Mouse (Mus musculus) limb, embryonic 14.5 days (tissue): ENCODE measurements at regions not wholly inside any gene's neighbourhood (a gene's known extent, or its start where the extent isn't known, plus 50 kb on each side); places are given as distances from the start of the nearest gene placed in this dataset.

ENCODE experiments used
- ATAC-seq: fragments of 200-750 bp; cut with Nextera tagmentation; 2 replicates; pipeline ENCODE4 v1.8.0; 2017; ENCODE audit warnings: low read depth, moderate number of reproducible peaks, moderate TSS enrichment; ENCODE audit not compliant: low FRiP score
- DNase-seq: peaks from one replicate; pipeline ENCODE4 v3.0.0-alpha.2; 2015; ENCODE audit warnings: low spot score
- H3K27ac ChIP-seq: fragments of 300-500 bp; sonication (generic); replicated peaks from 2 replicates; pipeline ENCODE4 v1.5.1; 2014; ENCODE audit warnings: low read depth, mild to moderate bottlenecking, low read length, moderate library complexity, mixed read lengths
- H3K27me3 ChIP-seq: fragments of 300-500 bp; sonication (generic); 2 replicates; pipeline ENCODE4 v1.6.1; 2014; ENCODE audit warnings: low read length, mixed read lengths; ENCODE audit not compliant: control insufficient read depth, insufficient read depth
- H3K36me3 ChIP-seq: fragments of 300-500 bp; sonication (generic); 2 replicates; pipeline ENCODE4 v1.6.1; 2014; ENCODE audit warnings: mild to moderate bottlenecking, low read length, moderate library complexity, mixed read lengths; ENCODE audit not compliant: control insufficient read depth, insufficient read depth
- H3K4me1 ChIP-seq: fragments of 300-500 bp; sonication (generic); 2 replicates; pipeline ENCODE4 v1.6.1; 2014; ENCODE audit warnings: antibody characterized with exemption, low read length, mixed read lengths; ENCODE audit not compliant: control insufficient read depth, insufficient read depth
- H3K4me2 ChIP-seq: fragments of 300-500 bp; sonication (generic); replicated peaks from 2 replicates; pipeline ENCODE4 v1.6.1; 2014; ENCODE audit warnings: low read depth, mild to moderate bottlenecking, low read length, moderate library complexity; ENCODE audit not compliant: severe bottlenecking
- H3K4me3 ChIP-seq: fragments of 300-500 bp; sonication (generic); replicated peaks from 2 replicates; pipeline ENCODE4 v1.5.1; 2014; ENCODE audit warnings: low read length
- H3K9ac ChIP-seq: fragments of 300-500 bp; sonication (generic); 2 replicates; pipeline ENCODE4 v1.6.1; 2014; ENCODE audit warnings: mild to moderate bottlenecking, low read depth, low read length, moderate library complexity; ENCODE audit not compliant: severe bottlenecking
- H3K9me3 ChIP-seq: fragments of 300-500 bp; sonication (generic); 2 replicates; pipeline ENCODE4 v1.6.1; 2016; ENCODE audit warnings: low read length; ENCODE audit not compliant: control insufficient read depth
- POLR2A ChIP-seq: fragments of 200-500 bp; IDR thresholded peaks from 2 replicates; pipeline ENCODE4 v1.8.0; 2012; ENCODE audit warnings: inconsistent platforms, mild to moderate bottlenecking, moderate library complexity, borderline replicate concordance; ENCODE audit not compliant: insufficient read depth, insufficient read length; ENCODE audit errors: extremely low read depth
- WGBS: fragments of 180-500 bp; shearing (Covaris S2); extraction: QIAGEN DNeasy Blood & Tissue Kit; methylation state at CpG from one replicate; pipeline ENCODE4 v1.1.7; 2014; 5-methylcytosine and 5-hydroxymethylcytosine counted together

DNA sequence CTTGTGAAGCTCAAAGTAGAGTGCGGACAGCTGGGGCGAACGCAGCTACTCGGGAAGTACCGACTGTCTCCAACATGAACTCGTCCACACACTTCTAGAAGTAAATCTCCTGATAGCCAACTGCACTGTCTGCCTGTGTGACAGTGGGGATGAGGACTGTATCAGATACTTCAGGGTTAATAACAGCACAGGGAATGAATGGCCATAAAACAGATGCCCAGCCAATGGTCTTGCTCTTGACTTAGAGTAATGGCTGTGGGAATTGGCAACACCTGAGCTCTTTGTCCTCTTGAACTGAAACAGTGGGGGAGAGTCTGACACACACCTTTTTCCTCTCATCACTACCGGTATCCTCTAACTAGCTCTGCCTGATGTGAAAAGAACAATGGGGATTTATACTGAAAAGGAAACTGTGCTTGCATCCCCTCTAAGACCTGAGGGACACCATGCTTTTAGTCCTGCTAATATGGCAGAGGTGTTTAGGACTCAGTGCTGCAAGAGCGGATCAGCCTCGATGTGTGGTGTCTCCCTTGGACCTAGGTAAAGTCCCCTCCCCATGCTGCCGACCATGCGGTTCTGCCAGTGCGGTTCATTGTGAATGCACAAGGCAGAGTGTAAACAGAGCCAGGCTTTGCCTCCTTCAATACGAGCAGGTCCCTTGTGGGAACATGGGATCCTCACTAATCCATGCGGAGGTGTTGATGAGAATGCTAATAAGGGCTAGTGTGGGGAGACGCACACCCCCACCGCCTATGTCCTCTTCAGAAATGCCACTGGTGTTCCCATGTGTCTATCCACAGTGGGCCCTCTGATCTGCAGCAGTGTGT, 355.5 kb downstream of the Eipr1 start:
- Histone ChIP-seq H3K4me1 (no peaks in the 10 kb centered on the region), H3K4me3 (no peak overlapping the region), H3K9ac (no peak overlapping the region), H3K9me3 (0 out of 2 replicates have a peak, but pooled peaks cover 1% of the 10 kb centered on the region), H3K27me3 (no peaks in the 10 kb centered on the region), H3K4me2 (no peak overlapping the region), H3K36me3 (no peaks in the 10 kb centered on the region), H3K27ac (no peak overlapping the region)
- ATAC-seq (no peak), DNase-seq (no peak)
- WGBS, result 81% methylated on average over 16 of the region's 16 CpGs
- TF ChIP-seq POLR2A, result no peak

DNA sequence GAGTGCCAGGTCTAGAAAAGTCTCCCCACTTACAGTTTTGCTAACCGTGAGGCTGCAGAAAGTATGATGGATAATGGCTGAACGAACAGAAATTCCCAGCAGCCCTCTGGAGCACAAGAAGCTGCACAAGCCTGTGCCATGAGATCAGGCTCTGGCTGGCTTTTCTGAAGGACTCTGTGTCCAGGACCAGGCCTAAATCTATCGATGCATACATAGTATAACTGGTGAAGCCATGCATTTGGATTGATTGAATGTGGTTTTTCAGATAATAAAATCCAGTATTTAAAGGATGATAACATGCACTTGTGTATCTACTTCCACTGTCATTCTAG, 356.1 kb downstream of the Eipr1 start:
- 69% methylated on average over 3 of the region's 3 CpGs for WGBS
- no peak overlapping the region for H3K27ac ChIP-seq

DNA sequence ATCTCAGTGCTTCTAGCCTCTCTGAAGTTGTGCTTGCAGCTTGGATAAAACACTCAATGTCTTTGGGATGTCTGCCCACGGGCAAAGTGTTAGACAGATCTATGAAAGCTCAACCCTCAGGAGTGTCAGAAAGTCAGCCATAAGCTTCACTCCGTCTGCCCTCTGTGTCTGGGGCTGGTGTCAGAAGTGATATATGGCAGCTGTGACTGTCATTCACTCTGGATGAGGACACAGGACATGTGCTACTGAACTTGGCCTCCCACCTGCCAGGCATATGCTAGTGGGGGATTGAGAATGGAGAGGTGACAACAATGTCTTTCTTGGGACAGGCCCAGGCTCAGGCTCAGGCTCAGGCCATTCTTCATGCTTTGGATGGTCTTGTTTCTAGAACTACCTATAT, 366.7 kb downstream of the Eipr1 start:
- peak; percentile 70; the same call in 1 of the 2 replicates for ATAC-seq

More for the DNA sequence above, 356.1 kb downstream of the Eipr1 start:
- DNase-seq (no peak), ATAC-seq (no peak)
- Histone ChIP-seq H3K9me3 (no peaks in the 10 kb centered on the region), H3K4me3 (no peak overlapping the region), H3K9ac (no peak overlapping the region), H3K4me2 (no peak overlapping the region), H3K4me1 (no peaks in the 10 kb centered on the region), H3K36me3 (no peaks in the 10 kb centered on the region), H3K27me3 (no peaks in the 10 kb centered on the region)
- no peak for TF ChIP-seq POLR2A

DNA sequence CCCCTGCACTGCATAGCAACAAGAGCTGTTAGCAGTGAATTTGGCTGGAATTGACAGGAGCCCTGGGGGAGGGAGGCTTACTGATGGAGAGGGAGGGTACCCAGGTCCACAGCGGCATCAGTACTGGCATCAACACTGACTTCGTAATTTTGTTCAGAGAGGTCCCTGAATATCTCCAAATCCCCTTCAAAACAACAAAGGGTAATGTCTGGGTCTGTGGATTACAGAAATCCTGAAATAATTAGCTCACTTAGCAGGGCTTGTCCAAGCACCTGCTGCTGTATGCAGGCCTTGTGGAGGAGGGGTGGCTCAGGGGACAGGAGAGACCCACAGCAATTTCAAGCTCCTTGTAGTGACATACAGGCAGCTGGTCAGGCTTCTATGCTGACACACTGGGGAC, 369.6 kb downstream of the Eipr1 start:
- peaks cover 16% of the 10 kb centered on the region for H3K4me1 ChIP-seq
- no peak overlapping the region for H3K9ac ChIP-seq
- no peak overlapping the region for H3K4me2 ChIP-seq
- H3K4me3 ChIP-seq, result no peak overlapping the region
- H3K27me3 ChIP-seq, result no peaks in the 10 kb centered on the region
- no peaks in the 10 kb centered on the region for H3K36me3 ChIP-seq
- DNase-seq (no peak), ATAC-seq (no peak)
- no peak for TF ChIP-seq POLR2A
- WGBS, result 59% methylated on average over 2 of the region's 2 CpGs
- H3K9me3 ChIP-seq, result no peaks in the 10 kb centered on the region
- H3K27ac ChIP-seq, result no peak overlapping the region

More for the DNA sequence above, 366.7 kb downstream of the Eipr1 start:
- DNase-seq, result no peak
- Histone ChIP-seq H3K36me3 (no peaks in the 10 kb centered on the region), H3K9me3 (no peaks in the 10 kb centered on the region), H3K27me3 (no peaks in the 10 kb centered on the region), H3K9ac (no peak overlapping the region), H3K27ac (no peak overlapping the region), H3K4me1 (no peaks in the 10 kb centered on the region), H3K4me2 (no peak overlapping the region), H3K4me3 (no peak overlapping the region)
- whole genome bisulfite sequencing, result 72% methylated on average over 2 of the region's 2 CpGs
- no peak for TF ChIP-seq POLR2A

DNA sequence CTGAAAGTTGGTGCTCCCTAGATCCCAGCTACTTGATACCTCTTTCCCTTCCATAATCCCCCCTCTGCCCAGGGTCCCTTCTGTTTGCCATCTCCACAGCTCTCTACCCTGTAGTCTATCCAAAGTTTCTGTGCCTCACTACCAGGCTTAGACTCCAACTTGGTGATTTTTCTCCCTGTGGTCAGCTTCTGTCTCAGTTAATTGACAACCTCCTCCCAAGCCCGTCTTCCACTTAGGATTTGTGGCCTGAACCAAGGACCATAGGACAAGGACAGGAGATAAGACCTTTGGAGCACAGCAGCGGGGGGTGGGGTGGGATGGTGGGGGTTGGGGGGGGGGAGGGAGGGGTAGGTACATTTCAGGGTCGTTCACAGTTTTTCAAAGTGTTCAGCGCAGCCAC, 371.3 kb downstream of the Eipr1 start:
- TF ChIP-seq POLR2A, result no peak
- Histone ChIP-seq H3K9ac (no peak overlapping the region), H3K4me3 (no peak overlapping the region), H3K27ac (no peak overlapping the region), H3K4me2 (no peak overlapping the region), H3K36me3 (no peaks in the 10 kb centered on the region), H3K27me3 (no peaks in the 10 kb centered on the region), H3K9me3 (no peaks in the 10 kb centered on the region), H3K4me1 (peaks cover 16% of the 10 kb centered on the region)
- ATAC-seq, result no peak
- DNase-seq, result no peak
- 79% methylated on average over 4 of the region's 4 CpGs for WGBS

DNA sequence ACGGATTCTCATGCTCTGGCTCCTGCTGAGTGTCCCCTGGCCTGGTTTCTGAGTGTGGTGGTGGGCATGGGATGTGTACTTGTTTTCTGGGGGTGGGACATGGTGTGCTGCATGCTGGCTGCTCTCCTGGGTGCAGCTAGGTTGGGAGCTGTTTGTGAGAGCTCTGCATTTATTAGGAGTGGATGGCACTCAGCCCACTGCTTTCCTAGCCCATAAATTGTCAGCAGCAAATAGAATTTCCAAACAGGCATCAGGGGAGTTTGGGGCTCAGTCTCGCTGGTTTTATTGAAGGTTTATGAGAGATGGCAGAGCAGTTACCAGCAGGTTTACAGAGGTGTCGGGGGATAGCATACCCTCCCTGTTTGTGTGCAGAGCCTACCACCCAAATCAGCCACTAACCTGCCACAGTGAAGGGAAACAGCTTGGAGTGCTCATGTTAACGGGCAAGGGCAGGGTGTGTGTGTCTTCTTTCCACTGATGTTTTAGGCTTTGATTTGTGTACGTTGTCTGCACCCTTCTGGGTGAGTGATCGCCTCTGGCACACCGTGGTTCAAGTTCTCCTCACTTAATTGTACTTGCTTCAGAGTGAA, 372.6 kb downstream of the Eipr1 start:
- peak; percentile 30 for DNase-seq
- Histone ChIP-seq H3K4me2 (no peak overlapping the region), H3K4me3 (no peak overlapping the region), H3K9me3 (no peaks in the 10 kb centered on the region), H3K4me1 (peaks cover 20% of the 10 kb centered on the region), H3K27me3 (no peaks in the 10 kb centered on the region), H3K27ac (no peak overlapping the region), H3K9ac (no peak overlapping the region), H3K36me3 (no peaks in the 10 kb centered on the region)
- peak; percentile 42; the same call in 1 of the 2 replicates for ATAC-seq
- no peak for TF ChIP-seq POLR2A
- 22% methylated on average over 7 of the region's 7 CpGs for WGBS
